Mouse (Mus musculus): ENCODE data around the gene Nmrk1. TPM values are rescaled to one million over a fixed set of nuclear protein-coding genes. Genes with fewer than 3 reads are reported as not detected.

Gene Nmrk1
- polyA plus RNA-seq, 1 experiment from 2014 or later: 8.3 TPM

- no peak overlapping the region for H3K9ac ChIP-seq (replicated peaks)
- 90% methylated on average over 5 of the region's 5 CpGs for WGBS
- H3K4me1 ChIP-seq: no peaks in the 10 kb centered on the region
- H3K27ac ChIP-seq (replicated peaks): no peak overlapping the region
- no peaks in the 10 kb centered on the region for H3K36me3 ChIP-seq
- ATAC-seq (ENCODE audit: low FRiP score): no peak
- no peak overlapping the region for H3K4me2 ChIP-seq
- no peak overlapping the region for H3K4me3 ChIP-seq (replicated peaks)
- H3K9me3 ChIP-seq (replicated peaks): no peaks in the 10 kb centered on the region
- H3K27me3 ChIP-seq (replicated peaks): no peaks in the 10 kb centered on the region
Observed at GRCm38 (mm10) chr19:18654984-18655383, 23.2 kb downstream of the Nmrk1 start.

- H3K9me3 ChIP-seq (replicated peaks): no peaks in the 10 kb centered on the region
- H3K36me3 ChIP-seq: no peaks in the 10 kb centered on the region
- H3K9ac ChIP-seq (replicated peaks): no peak overlapping the region
- H3K4me1 ChIP-seq: no peaks in the 10 kb centered on the region
- WGBS: 88% methylated on average over 7 of the region's 7 CpGs
- no peak for ATAC-seq (ENCODE audit: low FRiP score)
- no peak overlapping the region for H3K4me3 ChIP-seq (replicated peaks)
- H3K27ac ChIP-seq (replicated peaks): no peak overlapping the region
- H3K27me3 ChIP-seq (replicated peaks): no peaks in the 10 kb centered on the region
- no peak overlapping the region for H3K4me2 ChIP-seq
Observed at GRCm38 (mm10) chr19:18655999-18656398, 24.2 kb downstream of the Nmrk1 start.

GRCm38 (mm10) chr19:18658473-18658872 is 26.7 kb downstream of the Nmrk1 start:
- no peaks in the 10 kb centered on the region for H3K36me3 ChIP-seq
- no peaks in the 10 kb centered on the region for H3K27me3 ChIP-seq (replicated peaks)
- H3K4me2 ChIP-seq: no peak overlapping the region
- H3K9ac ChIP-seq (replicated peaks): no peak overlapping the region
- no peak overlapping the region for H3K27ac ChIP-seq (replicated peaks)
- no peak for ATAC-seq (ENCODE audit: low FRiP score)
- H3K4me3 ChIP-seq (replicated peaks): no peak overlapping the region
- H3K9me3 ChIP-seq (replicated peaks): no peaks in the 10 kb centered on the region
- WGBS: 79% methylated on average over 4 of the region's 4 CpGs
- H3K4me1 ChIP-seq: no peaks in the 10 kb centered on the region

GRCm38 (mm10) chr19:18659349-18659748 is 27.6 kb downstream of the Nmrk1 start:
- no peak for ATAC-seq (ENCODE audit: low FRiP score)
- Histone ChIP-seq H3K4me2 (no peak overlapping the region), H3K36me3 (no peaks in the 10 kb centered on the region), H3K9me3 (replicated peaks) (no peaks in the 10 kb centered on the region), H3K9ac (replicated peaks) (no peak overlapping the region), H3K27me3 (replicated peaks) (no peaks in the 10 kb centered on the region), H3K4me3 (replicated peaks) (no peak overlapping the region), H3K27ac (replicated peaks) (no peak overlapping the region), H3K4me1 (no peaks in the 10 kb centered on the region)
- WGBS: 83% methylated on average over 1 of the region's 1 CpGs

- WGBS: 83% methylated on average over 3 of the region's 3 CpGs
- Histone ChIP-seq H3K36me3 (no peaks in the 10 kb centered on the region), H3K27me3 (replicated peaks) (no peaks in the 10 kb centered on the region), H3K9me3 (replicated peaks) (no peaks in the 10 kb centered on the region), H3K4me2 (no peak overlapping the region), H3K4me1 (no peaks in the 10 kb centered on the region), H3K27ac (replicated peaks) (no peak overlapping the region), H3K4me3 (replicated peaks) (no peak overlapping the region), H3K9ac (replicated peaks) (no peak overlapping the region)
- no peak for ATAC-seq (ENCODE audit: low FRiP score)
Observed at GRCm38 (mm10) chr19:18660466-18660865, 28.7 kb downstream of the Nmrk1 start.

- Histone ChIP-seq H3K9me3 (replicated peaks) (no peaks in the 10 kb centered on the region), H3K4me2 (no peak overlapping the region), H3K9ac (replicated peaks) (no peak overlapping the region), H3K36me3 (no peaks in the 10 kb centered on the region), H3K27me3 (replicated peaks) (no peaks in the 10 kb centered on the region), H3K4me1 (no peaks in the 10 kb centered on the region), H3K4me3 (replicated peaks) (no peak overlapping the region), H3K27ac (replicated peaks) (no peak overlapping the region)
- ATAC-seq (ENCODE audit: low FRiP score): no peak
- WGBS: 62% methylated on average over 1 of the region's 1 CpGs
Observed at GRCm38 (mm10) chr19:18661683-18662082, 29.9 kb downstream of the Nmrk1 start.

- no peak overlapping the region for H3K4me3 ChIP-seq (replicated peaks)
- 61% methylated on average over 2 of the region's 2 CpGs for WGBS
- ATAC-seq (ENCODE audit: low FRiP score): no peak
- H3K4me2 ChIP-seq: no peak overlapping the region
- no peaks in the 10 kb centered on the region for H3K4me1 ChIP-seq
- H3K9me3 ChIP-seq (replicated peaks): no peaks in the 10 kb centered on the region
- H3K9ac ChIP-seq (replicated peaks): no peak overlapping the region
- no peaks in the 10 kb centered on the region for H3K36me3 ChIP-seq
- H3K27ac ChIP-seq (replicated peaks): no peak overlapping the region
- no peaks in the 10 kb centered on the region for H3K27me3 ChIP-seq (replicated peaks)
Observed at GRCm38 (mm10) chr19:18663904-18664303, 32.2 kb downstream of the Nmrk1 start.

- H3K4me1 ChIP-seq: peaks cover 10% of the 10 kb centered on the region
- H3K4me3 ChIP-seq (replicated peaks): no peak overlapping the region
- 85% methylated on average over 7 of the region's 7 CpGs for whole genome bisulfite sequencing
- H3K9ac ChIP-seq (replicated peaks): no peak overlapping the region
- no peak overlapping the region for H3K27ac ChIP-seq (replicated peaks)
- no peaks in the 10 kb centered on the region for H3K9me3 ChIP-seq (replicated peaks)
- no peak overlapping the region for H3K4me2 ChIP-seq
- no peak for ATAC-seq (ENCODE audit: low FRiP score)
- no peaks in the 10 kb centered on the region for H3K27me3 ChIP-seq (replicated peaks)
- no peaks in the 10 kb centered on the region for H3K36me3 ChIP-seq
Observed at GRCm38 (mm10) chr19:18666966-18667365, 35.2 kb downstream of the Nmrk1 start.

- Histone ChIP-seq H3K4me3 (replicated peaks) (no peak overlapping the region), H3K4me1 (peaks cover 27% of the 10 kb centered on the region), H3K27me3 (replicated peaks) (no peaks in the 10 kb centered on the region), H3K9me3 (replicated peaks) (no peaks in the 10 kb centered on the region), H3K4me2 (no peak overlapping the region), H3K27ac (replicated peaks) (no peak overlapping the region), H3K9ac (replicated peaks) (no peak overlapping the region), H3K36me3 (no peaks in the 10 kb centered on the region)
- ATAC-seq (ENCODE audit: low FRiP score): no peak
- 98% methylated on average over 7 of the region's 7 CpGs for WGBS
Observed at GRCm38 (mm10) chr19:18669551-18669950, 37.8 kb downstream of the Nmrk1 start.

GRCm38 (mm10) chr19:18670608-18671007 is 38.9 kb downstream of the Nmrk1 start, which contains the start of gene Carnmt1:
TSS of gene Carnmt1 (plus strand) at chr19:18670764.
- H3K4me2 ChIP-seq: peak within 1 kb of the TSS; percentile 64
- H3K4me1 ChIP-seq: peaks cover 27% of the 10 kb centered on the region
- peak within 1 kb of the TSS; percentile 73 for H3K9ac ChIP-seq (replicated peaks)
- peak within 1 kb of the TSS; percentile 85 for H3K4me3 ChIP-seq (replicated peaks)
- H3K27ac ChIP-seq (replicated peaks): peak within 1 kb of the TSS; percentile 86
- H3K27me3 ChIP-seq (replicated peaks): no peaks in the 10 kb centered on the region
- under 1% methylated on average over 48 of the region's 58 CpGs for WGBS
- H3K9me3 ChIP-seq (replicated peaks): no peaks in the 10 kb centered on the region
- no peaks in the 10 kb centered on the region for H3K36me3 ChIP-seq
- peak; percentile 99 for ATAC-seq (ENCODE audit: low FRiP score)

GRCm38 (mm10) chr19:18671056-18671741 is 39.4 kb downstream of the Nmrk1 start:
- peak; percentile 79 for ATAC-seq (ENCODE audit: low FRiP score)
- H3K9ac ChIP-seq (replicated peaks): peak overlapping the region; percentile 73
- no peaks in the 10 kb centered on the region for H3K27me3 ChIP-seq (replicated peaks)
- peak overlapping the region; percentile 85 for H3K4me3 ChIP-seq (replicated peaks)
- no peaks in the 10 kb centered on the region for H3K36me3 ChIP-seq
- under 1% methylated on average over 64 of the region's 64 CpGs for WGBS
- peak overlapping the region; percentile 86 for H3K27ac ChIP-seq (replicated peaks)
- H3K9me3 ChIP-seq (replicated peaks): no peaks in the 10 kb centered on the region
- H3K4me1 ChIP-seq: peaks cover 27% of the 10 kb centered on the region
- peak overlapping the region; percentile 64 for H3K4me2 ChIP-seq

- no peaks in the 10 kb centered on the region for H3K36me3 ChIP-seq
- no peak for ATAC-seq (ENCODE audit: low FRiP score)
- no peaks in the 10 kb centered on the region for H3K27me3 ChIP-seq (replicated peaks)
- no peak overlapping the region for H3K9ac ChIP-seq (replicated peaks)
- peaks cover 27% of the 10 kb centered on the region for H3K4me1 ChIP-seq
- no peaks in the 10 kb centered on the region for H3K9me3 ChIP-seq (replicated peaks)
- peak overlapping the region; percentile 85 for H3K4me3 ChIP-seq (replicated peaks)
- H3K4me2 ChIP-seq: peak overlapping the region; percentile 64
- WGBS: 57% methylated on average over 3 of the region's 3 CpGs
- H3K27ac ChIP-seq (replicated peaks): no peak overlapping the region
Observed at GRCm38 (mm10) chr19:18672498-18672897, 40.7 kb downstream of the Nmrk1 start.

All from neural tube, embryonic 15.5 days (tissue).